Mouse (Mus musculus): Measurements from ENCODE around the gene Fam43a.

GRCm38 (mm10) chr16:30651292-30651691 is 51.8 kb downstream of the Fam43a start:
- TF ChIP-seq CTCF (IDR thresholded peaks at IDR 0.05; ENCODE audit: insufficient read depth, low read length) (no peak), POLR2A (IDR thresholded peaks at IDR 0.05; ENCODE audit: borderline replicate concordance, extremely low read depth, low read depth, low read length) (no peak)
